Mouse (Mus musculus) hindbrain, postnatal 0 days (tissue): ENCODE measurements at regions not wholly inside any gene's neighbourhood (a gene's known extent, or its start where the extent isn't known, plus 50 kb on each side); places are given as distances from the start of the nearest gene placed in this dataset.

ENCODE experiments used
- ATAC-seq: fragments of 200-750 bp; cut with Nextera tagmentation; 2 replicates; pipeline ENCODE4 v1.8.0; 2017; ENCODE audit warnings: mild to moderate bottlenecking, moderate TSS enrichment, moderate library complexity
- DNase-seq: peaks from one replicate; pipeline ENCODE4 v3.0.0-alpha.2; 2015; ENCODE audit warnings: low spot score
- H3K27ac ChIP-seq: fragments of 300-500 bp; sonication (generic); 2 replicates; pipeline ENCODE4 v1.5.1; 2014; ENCODE audit warnings: mild to moderate bottlenecking
- H3K27me3 ChIP-seq: fragments of 300-500 bp; sonication (generic); 2 replicates; pipeline ENCODE4 v1.6.1; 2014; ENCODE audit warnings: low read length, mixed read lengths; ENCODE audit not compliant: insufficient read depth
- H3K36me3 ChIP-seq: fragments of 300-500 bp; sonication (generic); 2 replicates; pipeline ENCODE4 v1.6.1; 2014; ENCODE audit warnings: low read length, mixed read lengths; ENCODE audit not compliant: insufficient read depth
- H3K4me1 ChIP-seq: fragments of 300-500 bp; sonication (generic); 2 replicates; pipeline ENCODE4 v1.6.1; 2014; ENCODE audit warnings: antibody characterized with exemption, low read length, mixed read lengths; ENCODE audit not compliant: insufficient read depth
- H3K4me2 ChIP-seq: fragments of 300-500 bp; sonication (generic); 2 replicates; pipeline ENCODE4 v1.6.1; 2014; ENCODE audit warnings: low read depth, mild to moderate bottlenecking, low read length, moderate library complexity, mixed read lengths
- H3K4me3 ChIP-seq: fragments of 300-500 bp; sonication (generic); 2 replicates; pipeline ENCODE4 v1.5.1; 2014; ENCODE audit warnings: low read length
- H3K9ac ChIP-seq: fragments of 300-500 bp; sonication (generic); replicated peaks from 2 replicates; pipeline ENCODE4 v1.6.1; 2014; ENCODE audit warnings: mild to moderate bottlenecking, low read length, moderate library complexity, mixed read lengths
- H3K9me3 ChIP-seq: fragments of 300-500 bp; sonication (generic); 2 replicates; pipeline ENCODE4 v1.6.1; 2016; ENCODE audit warnings: low read length, mixed read lengths
- CTCF ChIP-seq: IDR thresholded peaks from 2 replicates; pipeline ENCODE4 v1.5.1; 2016; ENCODE audit warnings: antibody characterized with exemption, control low read depth, low read depth
- WGBS: fragments of 180-500 bp; shearing (Covaris S2); extraction: QIAGEN DNeasy Blood & Tissue Kit; methylation state at CpG from one replicate; pipeline ENCODE4 v1.1.7; 2014; 5-methylcytosine and 5-hydroxymethylcytosine counted together

- no peaks in the 10 kb centered on the region for H3K4me1 ChIP-seq
- H3K4me2 ChIP-seq = no peak overlapping the region
- WGBS = 61% methylated on average over 5 of the region's 5 CpGs
- ATAC-seq = no peak
- no peak for DNase-seq
- no peak overlapping the region for H3K4me3 ChIP-seq
- H3K27me3 ChIP-seq = no peaks in the 10 kb centered on the region
- no peaks in the 10 kb centered on the region for H3K36me3 ChIP-seq
- no peaks in the 10 kb centered on the region for H3K9me3 ChIP-seq
- H3K9ac ChIP-seq = no peak overlapping the region
- no peak for TF ChIP-seq CTCF
- no peak overlapping the region for H3K27ac ChIP-seq
Measured at GRCm38 (mm10) chr15:60187002-60187715, 170.7 kb upstream of the 4933412E24Rik start.

DNA sequence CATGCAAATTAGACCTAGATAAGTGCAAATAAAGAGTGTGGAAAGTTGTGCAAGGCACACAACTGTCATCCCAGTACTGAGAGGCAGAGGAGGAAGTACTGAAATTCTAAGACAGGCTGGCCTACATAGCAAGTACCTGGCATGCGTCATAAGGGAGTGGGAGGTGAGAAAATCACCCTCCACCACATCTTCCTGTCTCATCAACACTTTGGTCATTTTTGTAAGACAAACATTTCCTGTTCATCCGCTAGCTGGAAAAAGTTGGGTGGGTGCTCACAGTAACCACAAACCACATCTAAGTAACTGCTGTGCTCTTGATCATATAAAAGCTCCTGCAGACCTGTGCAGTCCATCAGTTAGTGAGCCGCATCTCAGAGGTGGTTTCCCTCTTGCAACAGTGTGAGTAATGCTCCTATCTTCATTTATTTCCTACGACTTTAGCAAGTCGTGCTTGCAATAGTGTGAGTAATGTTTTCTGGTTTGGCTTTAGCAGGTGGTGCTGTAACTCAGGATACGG lies 125.2 kb upstream of the 4933412E24Rik start:
- Histone ChIP-seq H3K4me2 (no peak overlapping the region), H3K9me3 (no peaks in the 10 kb centered on the region), H3K9ac (no peak overlapping the region), H3K27ac (no peak overlapping the region), H3K4me1 (no peaks in the 10 kb centered on the region), H3K4me3 (no peak overlapping the region), H3K27me3 (no peaks in the 10 kb centered on the region), H3K36me3 (no peaks in the 10 kb centered on the region)
- TF ChIP-seq CTCF = no peak
- ATAC-seq = no peak
- WGBS = 92% methylated on average over 6 of the region's 6 CpGs
- no peak for DNase-seq

DNA sequence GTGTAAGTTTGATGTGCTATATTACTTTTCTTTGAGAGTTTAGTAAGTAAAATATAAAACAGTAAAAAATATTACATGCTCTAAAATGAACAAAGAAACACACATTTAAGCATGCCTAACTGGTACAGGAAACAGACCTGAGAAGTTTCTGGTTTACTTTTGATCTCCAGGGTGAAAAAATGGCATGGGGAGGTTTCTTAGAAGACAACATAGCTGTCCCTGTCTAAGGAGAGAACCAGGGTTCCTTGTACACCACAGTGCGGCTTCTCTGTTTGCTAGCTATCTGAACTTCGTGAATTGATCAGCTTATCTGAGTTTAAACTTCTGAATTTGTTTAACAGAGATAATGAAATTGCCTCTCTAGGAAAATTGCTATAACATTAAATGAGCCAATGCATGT lies 120.3 kb upstream of the 4933412E24Rik start:
- DNase-seq (no peak), ATAC-seq (no peak)
- Histone ChIP-seq H3K4me2 (no peak overlapping the region), H3K4me3 (no peak overlapping the region), H3K9ac (no peak overlapping the region), H3K9me3 (no peaks in the 10 kb centered on the region), H3K4me1 (no peaks in the 10 kb centered on the region), H3K27me3 (no peaks in the 10 kb centered on the region), H3K27ac (no peak overlapping the region), H3K36me3 (no peaks in the 10 kb centered on the region)
- 78% methylated on average over 2 of the region's 2 CpGs for WGBS
- TF ChIP-seq CTCF = no peak

GRCm38 (mm10) chr15:60134515-60134914 lies 118.1 kb upstream of the 4933412E24Rik start:
- no peaks in the 10 kb centered on the region for H3K36me3 ChIP-seq
- no peaks in the 10 kb centered on the region for H3K4me1 ChIP-seq
- TF ChIP-seq CTCF = no peak
- H3K9me3 ChIP-seq = no peaks in the 10 kb centered on the region
- H3K27ac ChIP-seq = no peak overlapping the region
- H3K4me3 ChIP-seq = no peak overlapping the region
- no peak overlapping the region for H3K4me2 ChIP-seq
- ATAC-seq (no peak), DNase-seq (no peak)
- 55% methylated on average over 1 of the region's 1 CpGs for WGBS
- no peaks in the 10 kb centered on the region for H3K27me3 ChIP-seq
- no peak overlapping the region for H3K9ac ChIP-seq

- TF ChIP-seq CTCF = no peak
- 89% methylated on average over 3 of the region's 3 CpGs for WGBS
- Histone ChIP-seq H3K27ac (no peak overlapping the region), H3K4me1 (no peaks in the 10 kb centered on the region), H3K9me3 (no peaks in the 10 kb centered on the region), H3K27me3 (no peaks in the 10 kb centered on the region), H3K4me3 (no peak overlapping the region), H3K4me2 (no peak overlapping the region), H3K36me3 (no peaks in the 10 kb centered on the region), H3K9ac (no peak overlapping the region)
- no peak for DNase-seq
- ATAC-seq = no peak
Measured at GRCm38 (mm10) chr15:60132701-60133100, 116.3 kb upstream of the 4933412E24Rik start.

DNA sequence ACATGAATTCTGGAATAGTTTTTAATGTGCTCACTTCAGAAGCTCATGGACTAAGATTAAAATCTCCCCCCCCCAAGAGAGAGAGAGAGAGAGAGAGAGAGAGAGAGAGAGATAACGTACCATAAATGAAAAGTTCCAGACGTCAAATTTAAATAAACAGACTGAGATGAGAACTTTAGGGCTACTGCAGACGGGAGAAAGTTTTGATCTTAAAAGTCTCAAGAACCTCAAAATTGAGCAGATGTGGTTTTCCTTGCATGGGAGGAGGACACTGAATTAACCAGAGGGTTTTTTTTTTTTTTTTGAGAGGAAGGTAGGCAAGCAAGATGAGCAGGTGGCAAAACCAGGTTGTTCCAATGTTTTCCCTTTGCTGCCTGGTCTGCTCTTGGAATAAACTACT lies 108.0 kb upstream of the 4933412E24Rik start:
- H3K36me3 ChIP-seq = no peaks in the 10 kb centered on the region
- no peak overlapping the region for H3K4me3 ChIP-seq
- DNase-seq (no peak), ATAC-seq (no peak)
- no peak overlapping the region for H3K4me2 ChIP-seq
- no peaks in the 10 kb centered on the region for H3K4me1 ChIP-seq
- no peak for TF ChIP-seq CTCF
- H3K27me3 ChIP-seq = no peaks in the 10 kb centered on the region
- H3K9ac ChIP-seq = no peak overlapping the region
- WGBS = 89% methylated on average over 3 of the region's 3 CpGs
- no peak overlapping the region for H3K27ac ChIP-seq
- H3K9me3 ChIP-seq = no peaks in the 10 kb centered on the region

DNA sequence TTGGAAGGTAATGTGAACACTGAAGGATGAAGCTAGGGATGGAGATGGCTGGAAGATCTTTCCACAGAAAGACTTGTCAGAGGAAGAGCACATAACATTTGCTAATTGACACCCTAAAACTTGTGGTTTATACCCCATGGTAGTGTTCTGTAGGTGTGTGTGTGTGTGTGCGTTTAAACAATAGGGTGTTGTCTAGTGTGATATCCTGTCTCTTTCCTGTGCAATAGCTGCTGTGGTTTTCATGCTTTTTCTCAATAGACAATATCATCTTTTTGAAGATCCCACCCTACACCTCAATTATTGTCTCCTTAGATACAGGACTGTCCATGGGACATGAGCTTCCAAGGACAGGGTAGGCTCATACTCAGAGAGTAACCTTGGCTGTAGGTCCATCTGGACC lies 103.5 kb upstream of the 4933412E24Rik start:
- 83% methylated on average over 1 of the region's 1 CpGs for WGBS
- no peak for TF ChIP-seq CTCF

More for the DNA sequence above, 103.5 kb upstream of the 4933412E24Rik start:
- Histone ChIP-seq H3K4me1 (no peaks in the 10 kb centered on the region), H3K36me3 (no peaks in the 10 kb centered on the region), H3K4me3 (no peak overlapping the region), H3K27ac (no peak overlapping the region), H3K9ac (no peak overlapping the region), H3K9me3 (no peaks in the 10 kb centered on the region), H3K27me3 (no peaks in the 10 kb centered on the region), H3K4me2 (no peak overlapping the region)
- DNase-seq = no peak
- no peak for ATAC-seq
